Mouse (Mus musculus): ENCODE measurements around the gene 0610010F05Rik. TPM values are rescaled to one million over a fixed set of nuclear protein-coding genes. Genes with fewer than 3 reads are reported as not detected.

The 0610010F05Rik gene
- polyA plus RNA-seq, 1 experiment from 2014 or later = 161 TPM

DNA sequence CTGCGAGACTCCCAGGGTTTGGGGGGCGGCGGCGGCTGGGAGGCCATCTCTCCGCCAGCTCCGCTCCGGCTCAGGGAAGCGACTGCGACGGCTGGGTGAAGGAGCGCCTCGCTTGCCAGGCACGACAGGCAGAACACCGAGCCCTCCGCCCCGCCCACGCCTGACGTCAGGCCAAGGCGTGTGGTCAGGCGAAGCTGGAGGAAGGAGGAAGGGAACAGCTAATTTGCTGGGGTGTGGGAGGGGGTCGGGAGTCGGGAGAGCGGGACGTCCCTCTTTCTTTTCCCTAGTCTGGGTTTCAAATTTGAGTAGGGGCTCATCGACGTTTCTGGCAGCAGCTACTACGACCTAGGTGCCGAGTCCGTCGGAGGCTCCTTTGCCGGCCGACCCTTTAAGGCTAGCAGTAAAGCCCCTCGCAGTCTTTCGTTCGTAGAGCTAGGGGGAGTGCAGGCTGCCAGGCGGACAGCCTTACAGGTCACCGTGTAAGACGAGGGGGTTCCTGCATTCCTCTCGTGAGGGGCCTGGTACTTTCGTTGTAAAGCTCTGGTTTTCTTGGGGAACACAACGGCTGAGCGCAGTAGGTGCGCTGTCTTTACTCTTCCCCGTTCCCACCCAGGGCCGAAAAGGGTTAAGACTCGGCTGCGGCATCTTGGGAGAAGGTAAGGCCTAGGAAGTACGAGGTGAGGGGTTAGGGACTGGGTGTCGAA is 32.5 kb upstream of the 0610010F05Rik start, which contains the start of gene Pex13:
Gene Pex13, minus strand, starts transcription at position 162 of the 704 bp plus-strand sequence.
- Histone ChIP-seq H3K9ac (peak within 1 kb of the TSS; percentile 84), H3K27me3 (ENCODE audit: control insufficient read depth, insufficient read depth, low read length) (no peaks in the 10 kb centered on the region)

DNA sequence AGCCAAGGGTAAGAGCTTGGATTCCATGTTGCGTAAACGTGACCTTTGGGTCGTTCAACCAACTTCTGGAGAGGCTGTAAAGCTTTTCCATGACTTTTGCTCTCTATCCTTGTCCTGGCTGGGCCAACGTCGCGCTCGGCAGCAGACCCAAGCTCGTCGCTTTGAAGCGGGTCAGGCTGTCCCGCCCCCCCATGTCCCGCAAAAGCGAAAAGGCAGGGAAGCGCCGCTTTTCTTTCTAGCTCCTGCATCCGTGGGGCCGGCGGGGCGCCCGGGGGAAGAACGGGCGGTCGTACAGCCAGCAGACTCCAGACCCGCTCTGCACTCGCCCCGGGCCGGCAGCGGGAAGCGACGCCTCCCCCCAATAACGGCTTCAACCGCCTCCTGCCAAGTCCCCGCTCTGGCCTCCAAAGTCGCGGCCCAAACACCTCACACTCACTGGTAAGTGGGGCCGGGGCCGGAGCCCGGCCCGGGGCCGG is 31.9 kb upstream of the 0610010F05Rik start, which contains the start of gene Pus10:
Gene Pus10, plus strand, starts transcription at position 364 of the 476 bp plus-strand sequence.
- Histone ChIP-seq H3K4me3 (replicated peaks; ENCODE audit: low read length) (peak within 1 kb of the TSS; percentile 81), H3K4me1 (replicated peaks; ENCODE audit: control insufficient read depth, insufficient read depth, low read length) (peaks cover 16% of the 10 kb centered on the region), H3K4me2 (replicated peaks) (peak within 1 kb of the TSS; percentile 80), H3K9ac (peak within 1 kb of the TSS; percentile 84), H3K27me3 (ENCODE audit: control insufficient read depth, insufficient read depth, low read length) (no peaks in the 10 kb centered on the region), H3K9me3 (ENCODE audit: control insufficient read depth, low read length) (no peaks in the 10 kb centered on the region), H3K27ac (peak within 1 kb of the TSS; percentile 96), H3K36me3 (replicated peaks; ENCODE audit: control insufficient read depth, insufficient read depth) (peaks cover 6% of the 10 kb centered on the region; the same call in 1 of the 2 replicates)
- ATAC-seq (ENCODE audit: low FRiP score) (peak; percentile 61), DNase-seq (ENCODE audit: low spot score) (peak; percentile 30)
- WGBS = under 1% methylated on average over 40 of the region's 40 CpGs

More for the DNA sequence above, 32.5 kb upstream of the 0610010F05Rik start, which contains the start of gene Pex13:
- peak; percentile 98 for ATAC-seq (ENCODE audit: low FRiP score)
- under 1% methylated on average over 48 of the region's 49 CpGs for WGBS
- Histone ChIP-seq H3K4me1 (replicated peaks; ENCODE audit: control insufficient read depth, insufficient read depth, low read length) (peaks cover 16% of the 10 kb centered on the region), H3K4me2 (replicated peaks) (peak within 1 kb of the TSS; percentile 80), H3K36me3 (replicated peaks; ENCODE audit: control insufficient read depth, insufficient read depth) (peaks cover 10% of the 10 kb centered on the region; the same call in 1 of the 2 replicates), H3K9me3 (ENCODE audit: control insufficient read depth, low read length) (no peaks in the 10 kb centered on the region), H3K27ac (peak within 1 kb of the TSS; percentile 96), H3K4me3 (replicated peaks; ENCODE audit: low read length) (peak within 1 kb of the TSS; percentile 81)
- peak; percentile 95 for DNase-seq (ENCODE audit: low spot score)

DNA sequence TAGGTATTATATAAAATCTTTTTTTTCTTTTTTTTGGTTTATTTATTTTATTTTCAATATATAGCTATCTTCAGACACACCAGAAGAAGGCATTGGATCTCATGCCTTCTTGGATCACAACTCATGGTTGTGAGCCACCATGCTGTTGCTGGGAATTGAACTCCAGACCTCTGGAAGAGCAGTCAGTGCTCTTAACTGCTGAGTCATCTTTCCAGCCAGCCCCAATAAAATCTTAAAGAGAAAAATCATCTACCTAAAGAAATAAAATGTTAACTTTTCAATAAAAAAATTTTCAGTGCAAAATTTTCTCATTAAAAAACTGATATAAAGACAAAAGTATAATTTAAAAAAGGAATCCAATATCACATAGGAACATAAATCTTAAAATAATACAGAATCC is 30.8 kb upstream of the 0610010F05Rik start:
- no peak overlapping the region for H3K9ac ChIP-seq
- H3K4me1 ChIP-seq (replicated peaks; ENCODE audit: control insufficient read depth, insufficient read depth, low read length) = peaks cover 16% of the 10 kb centered on the region
- H3K4me3 ChIP-seq (replicated peaks; ENCODE audit: low read length) = no peak overlapping the region
- H3K4me2 ChIP-seq (replicated peaks) = peak overlapping the region; percentile 21; the same call in 1 of the 2 replicates
- DNase-seq (ENCODE audit: low spot score) = no peak
- no peaks in the 10 kb centered on the region for H3K27me3 ChIP-seq (ENCODE audit: control insufficient read depth, insufficient read depth, low read length)
- no peaks in the 10 kb centered on the region for H3K9me3 ChIP-seq (ENCODE audit: control insufficient read depth, low read length)
- ATAC-seq (ENCODE audit: low FRiP score) = no peak
- H3K36me3 ChIP-seq (replicated peaks; ENCODE audit: control insufficient read depth, insufficient read depth) = peaks cover 5% of the 10 kb centered on the region; the same call in 1 of the 2 replicates
- H3K27ac ChIP-seq = no peak overlapping the region

DNA sequence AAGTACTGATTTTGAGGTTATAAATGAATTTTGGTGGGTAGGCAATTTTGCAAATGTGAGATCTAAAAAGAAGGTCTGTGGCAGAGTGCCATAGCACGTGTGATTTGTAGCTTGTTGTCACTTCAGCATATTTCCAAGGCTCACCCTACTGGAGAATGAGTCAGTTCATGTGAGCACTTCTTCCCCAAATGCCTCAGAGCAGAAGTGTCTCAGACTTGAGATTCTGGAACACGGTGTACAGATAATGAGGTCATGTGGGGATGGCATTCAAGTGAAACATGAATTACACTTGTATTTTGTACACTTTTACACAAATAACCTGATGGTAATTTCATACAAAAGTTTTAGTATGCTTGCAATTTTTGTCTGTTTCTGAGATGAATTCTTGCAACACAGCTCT is 24.4 kb upstream of the 0610010F05Rik start:
- WGBS = 84% methylated on average over 2 of the region's 2 CpGs
- H3K27ac ChIP-seq = no peak overlapping the region
- no peak for ATAC-seq (ENCODE audit: low FRiP score)

DNA sequence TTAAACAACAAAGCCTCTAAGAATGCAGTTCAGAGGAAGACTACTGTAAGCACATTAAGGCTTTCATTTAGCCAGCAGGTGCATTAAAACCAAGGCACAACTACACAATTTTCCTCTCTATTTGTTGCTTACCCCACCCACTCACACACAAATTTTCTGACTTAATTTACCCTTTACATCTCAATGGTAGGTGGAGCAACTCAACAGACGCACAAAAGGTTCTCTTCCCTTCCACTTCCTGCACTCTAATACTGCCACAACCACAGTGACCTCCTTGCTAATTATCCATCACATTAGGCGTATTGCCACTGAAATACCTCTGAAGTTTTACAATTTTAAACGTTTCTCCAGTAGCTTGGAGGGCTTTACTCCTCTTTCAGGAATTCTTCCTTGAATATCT is 20.2 kb upstream of the 0610010F05Rik start:
- H3K36me3 ChIP-seq (replicated peaks; ENCODE audit: control insufficient read depth, insufficient read depth) = peaks cover 16% of the 10 kb centered on the region
- no peaks in the 10 kb centered on the region for H3K4me1 ChIP-seq (replicated peaks; ENCODE audit: control insufficient read depth, insufficient read depth, low read length)
- no peaks in the 10 kb centered on the region for H3K9me3 ChIP-seq (ENCODE audit: control insufficient read depth, low read length)
- no peak overlapping the region for H3K27ac ChIP-seq
- H3K27me3 ChIP-seq (ENCODE audit: control insufficient read depth, insufficient read depth, low read length) = no peaks in the 10 kb centered on the region
- no peak for ATAC-seq (ENCODE audit: low FRiP score)
- no peak overlapping the region for H3K9ac ChIP-seq
- WGBS = 62% methylated on average over 3 of the region's 3 CpGs
- no peak overlapping the region for H3K4me2 ChIP-seq (replicated peaks)
- no peak for DNase-seq (ENCODE audit: low spot score)
- H3K4me3 ChIP-seq (replicated peaks; ENCODE audit: low read length) = no peak overlapping the region

More for the DNA sequence above, 24.4 kb upstream of the 0610010F05Rik start:
- Histone ChIP-seq H3K27me3 (ENCODE audit: control insufficient read depth, insufficient read depth, low read length) (no peaks in the 10 kb centered on the region), H3K9ac (no peak overlapping the region), H3K36me3 (replicated peaks; ENCODE audit: control insufficient read depth, insufficient read depth) (no peaks in the 10 kb centered on the region), H3K4me1 (replicated peaks; ENCODE audit: control insufficient read depth, insufficient read depth, low read length) (no peaks in the 10 kb centered on the region; the same call in 1 of the 2 replicates), H3K9me3 (ENCODE audit: control insufficient read depth, low read length) (no peaks in the 10 kb centered on the region), H3K4me3 (replicated peaks; ENCODE audit: low read length) (no peak overlapping the region), H3K4me2 (replicated peaks) (no peak overlapping the region)
- no peak for DNase-seq (ENCODE audit: low spot score)

DNA sequence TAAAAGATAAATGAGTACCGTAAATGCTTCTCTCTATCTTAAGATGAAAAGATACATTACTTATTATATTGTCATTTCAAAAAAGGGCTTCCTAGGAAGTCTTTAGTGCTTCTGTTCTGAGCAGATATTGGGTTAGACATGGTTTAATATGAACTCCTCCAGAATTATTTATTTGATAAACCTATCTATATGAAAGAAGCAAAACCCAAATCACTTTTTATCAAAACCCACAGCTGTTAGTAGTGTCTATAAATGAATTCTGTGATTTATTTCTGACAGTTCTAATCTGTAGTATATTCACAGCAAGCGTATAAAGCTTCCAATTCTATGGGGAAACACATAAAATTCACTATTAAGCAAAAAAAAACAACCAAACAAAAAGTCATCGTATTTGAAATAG is 14.4 kb upstream of the 0610010F05Rik start:
- DNase-seq (ENCODE audit: low spot score) (no peak), ATAC-seq (ENCODE audit: low FRiP score) (no peak)
- Histone ChIP-seq H3K4me2 (replicated peaks) (no peak overlapping the region), H3K9me3 (ENCODE audit: control insufficient read depth, low read length) (no peaks in the 10 kb centered on the region), H3K27me3 (ENCODE audit: control insufficient read depth, insufficient read depth, low read length) (no peaks in the 10 kb centered on the region), H3K27ac (no peak overlapping the region), H3K4me1 (replicated peaks; ENCODE audit: control insufficient read depth, insufficient read depth, low read length) (no peaks in the 10 kb centered on the region), H3K9ac (no peak overlapping the region), H3K4me3 (replicated peaks; ENCODE audit: low read length) (no peak overlapping the region), H3K36me3 (replicated peaks; ENCODE audit: control insufficient read depth, insufficient read depth) (peaks cover 36% of the 10 kb centered on the region)
- 96% methylated on average over 3 of the region's 3 CpGs for WGBS

DNA sequence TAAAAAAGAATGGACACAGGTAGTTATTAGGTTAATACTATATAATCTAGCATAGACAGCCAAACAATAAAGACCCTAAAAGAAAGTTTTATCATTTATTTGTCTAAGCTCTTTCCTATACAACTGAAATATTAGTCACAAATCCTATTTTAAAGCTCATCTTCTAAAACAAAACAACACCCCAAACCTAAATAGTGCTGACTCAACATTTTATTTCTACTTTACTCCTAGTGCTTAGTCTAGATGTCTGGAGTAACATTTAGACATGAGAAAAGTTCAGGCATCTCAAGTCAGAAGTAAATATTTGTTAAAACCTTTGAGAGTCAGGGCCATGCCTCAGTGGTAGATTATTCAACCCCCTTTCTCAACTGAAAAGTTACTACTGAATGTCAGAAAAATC is 14.0 kb upstream of the 0610010F05Rik start:
- no peaks in the 10 kb centered on the region for H3K27me3 ChIP-seq (ENCODE audit: control insufficient read depth, insufficient read depth, low read length)
- no peak overlapping the region for H3K4me3 ChIP-seq (replicated peaks; ENCODE audit: low read length)
- ATAC-seq (ENCODE audit: low FRiP score) (no peak), DNase-seq (ENCODE audit: low spot score) (no peak)
- no peak overlapping the region for H3K27ac ChIP-seq
- H3K36me3 ChIP-seq (replicated peaks; ENCODE audit: control insufficient read depth, insufficient read depth) = peaks cover 36% of the 10 kb centered on the region
- H3K4me1 ChIP-seq (replicated peaks; ENCODE audit: control insufficient read depth, insufficient read depth, low read length) = no peaks in the 10 kb centered on the region
- no peaks in the 10 kb centered on the region for H3K9me3 ChIP-seq (ENCODE audit: control insufficient read depth, low read length)
- H3K9ac ChIP-seq = no peak overlapping the region
- no peak overlapping the region for H3K4me2 ChIP-seq (replicated peaks)

DNA sequence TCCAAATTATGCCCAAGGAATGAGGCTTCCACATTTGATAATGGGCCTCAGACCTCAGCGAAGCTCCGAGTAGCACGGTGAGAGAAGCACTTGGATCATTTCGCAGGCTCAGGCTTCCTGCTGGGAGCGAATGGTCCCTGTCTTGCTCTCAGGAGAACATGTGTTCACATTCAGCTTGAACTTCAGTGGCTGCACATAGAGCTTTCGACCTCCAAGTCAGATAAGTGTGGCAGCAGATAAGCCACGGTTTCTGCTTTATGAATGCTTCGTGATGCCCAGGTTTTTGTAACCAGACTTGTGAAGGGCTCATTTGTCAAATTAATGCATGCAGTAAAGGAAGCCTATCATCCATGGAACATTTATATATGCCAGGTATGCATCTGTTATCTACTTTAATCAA is 1.1 kb upstream of the 0610010F05Rik start:
- H3K27ac ChIP-seq = no peak overlapping the region
- DNase-seq (ENCODE audit: low spot score) (no peak), ATAC-seq (ENCODE audit: low FRiP score) (no peak)
- H3K9me3 ChIP-seq (ENCODE audit: control insufficient read depth, low read length) = no peaks in the 10 kb centered on the region
- H3K4me2 ChIP-seq (replicated peaks) = no peak overlapping the region
- no peak overlapping the region for H3K9ac ChIP-seq
- H3K4me1 ChIP-seq (replicated peaks; ENCODE audit: control insufficient read depth, insufficient read depth, low read length) = peaks cover 20% of the 10 kb centered on the region; the same call in 1 of the 2 replicates
- no peaks in the 10 kb centered on the region for H3K27me3 ChIP-seq (ENCODE audit: control insufficient read depth, insufficient read depth, low read length)
- WGBS = 62% methylated on average over 8 of the region's 8 CpGs
- H3K4me3 ChIP-seq (replicated peaks; ENCODE audit: low read length) = no peak overlapping the region
- peaks cover 12% of the 10 kb centered on the region; the same call in 1 of the 2 replicates for H3K36me3 ChIP-seq (replicated peaks; ENCODE audit: control insufficient read depth, insufficient read depth)

DNA sequence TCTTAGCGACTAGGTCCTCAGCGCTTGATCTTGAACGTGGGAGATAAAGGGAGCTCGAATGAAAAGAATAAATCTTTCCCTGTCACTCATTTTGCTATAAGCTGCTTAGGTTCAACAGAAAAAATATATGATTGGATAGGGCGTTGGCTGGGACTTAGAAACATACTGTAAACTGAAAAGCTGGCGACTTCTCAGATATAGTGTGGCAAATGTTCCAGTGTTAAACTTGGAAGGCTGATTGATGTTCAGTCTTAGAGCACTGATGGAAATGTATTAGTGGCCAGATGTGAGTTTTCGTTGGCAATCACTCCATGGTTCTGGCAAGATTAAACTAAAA is 408 bp upstream of the 0610010F05Rik start:
- DNase-seq (ENCODE audit: low spot score) (no peak), ATAC-seq (ENCODE audit: low FRiP score) (no peak; the same call in 1 of the 2 replicates)
- Histone ChIP-seq H3K4me3 (replicated peaks; ENCODE audit: low read length) (peak overlapping the region; percentile 71), H3K36me3 (replicated peaks; ENCODE audit: control insufficient read depth, insufficient read depth) (peaks cover 8% of the 10 kb centered on the region; the same call in 1 of the 2 replicates), H3K9ac (peak overlapping the region; percentile 99), H3K27me3 (ENCODE audit: control insufficient read depth, insufficient read depth, low read length) (no peaks in the 10 kb centered on the region), H3K9me3 (ENCODE audit: control insufficient read depth, low read length) (no peaks in the 10 kb centered on the region), H3K4me1 (replicated peaks; ENCODE audit: control insufficient read depth, insufficient read depth, low read length) (peaks cover 20% of the 10 kb centered on the region; the same call in 1 of the 2 replicates), H3K27ac (peak overlapping the region; percentile 97), H3K4me2 (replicated peaks) (peak overlapping the region; percentile 73)
- 12% methylated on average over 7 of the region's 7 CpGs for WGBS

Measured in hindbrain, embryonic 14.5 days (tissue).